Mouse (Mus musculus): ENCODE results near the gene Kctd12. TPM values are rescaled to one million over a fixed set of nuclear protein-coding genes. Genes with fewer than 3 reads are reported as not detected.

Gene Kctd12
- 69.7 and 74.4 TPM in 2 replicates for polyA plus RNA-seq (2014; fragmentation: Nextera tagmentation; extraction: Ambion mirVana)

- DNase-seq (ENCODE audit: low spot score) (peak; percentile 95), ATAC-seq (ENCODE audit: low read depth) (peak; percentile 92)
- H3K27me3 ChIP-seq (replicated peaks; ENCODE audit: control insufficient read depth, insufficient read depth, low read length), result no peaks in the 10 kb centered on the region
- H3K9me3 ChIP-seq (ENCODE audit: control insufficient read depth, low read length), result no peaks in the 10 kb centered on the region
- peak within 1 kb of the TSS; percentile 87 for H3K9ac ChIP-seq (ENCODE audit: low read depth, low read length)
- H3K36me3 ChIP-seq (ENCODE audit: control insufficient read depth, insufficient read depth, low read length), result no peaks in the 10 kb centered on the region
- H3K27ac ChIP-seq (replicated peaks; ENCODE audit: low read depth, low read length), result peak within 1 kb of the TSS; percentile 94
- H3K4me3 ChIP-seq (ENCODE audit: low read depth, low read length), result peak within 1 kb of the TSS; percentile 78
- peak within 1 kb of the TSS; percentile 85 for H3K4me2 ChIP-seq (ENCODE audit: low read depth, low read length)
- 3% methylated on average over 24 of the region's 66 CpGs for WGBS
- H3K4me1 ChIP-seq (ENCODE audit: control insufficient read depth, insufficient read depth, low read length), result peaks cover 17% of the 10 kb centered on the region; the same call in 1 of the 2 replicates
Observed at GRCm38 (mm10) chr14:102982627-102983540, at the start of gene Kctd12. Kctd12 (minus strand) TSS chr14:102982637.

DNA sequence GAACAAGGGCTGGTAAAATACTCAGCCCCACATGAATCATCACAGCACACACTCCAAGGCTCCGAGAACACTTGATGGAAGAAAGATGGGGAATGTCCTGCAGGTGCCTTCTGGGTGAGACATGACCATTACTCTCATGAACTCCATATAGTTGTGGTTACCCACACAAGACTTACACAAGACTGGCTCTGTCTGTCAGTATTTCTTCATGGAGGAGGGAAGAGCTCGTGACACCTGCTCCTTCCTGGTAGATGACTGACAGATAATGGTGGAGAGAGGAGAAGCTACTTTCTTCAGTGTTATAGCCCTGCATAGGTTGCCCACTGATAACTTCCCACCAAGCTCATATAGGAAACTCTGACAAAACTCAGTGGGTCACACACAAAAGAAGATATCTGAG, 46.8 kb upstream of the Kctd12 start:
- H3K9me3 ChIP-seq (ENCODE audit: control insufficient read depth, low read length), result no peaks in the 10 kb centered on the region
- ATAC-seq (ENCODE audit: low read depth) (no peak), DNase-seq (ENCODE audit: low spot score) (no peak)
- no peaks in the 10 kb centered on the region for H3K4me1 ChIP-seq (ENCODE audit: control insufficient read depth, insufficient read depth, low read length)
- no peak overlapping the region for H3K27ac ChIP-seq (replicated peaks; ENCODE audit: low read depth, low read length)
- no peak overlapping the region for H3K4me3 ChIP-seq (ENCODE audit: low read depth, low read length)
- H3K4me2 ChIP-seq (ENCODE audit: low read depth, low read length), result no peak overlapping the region
- H3K27me3 ChIP-seq (replicated peaks; ENCODE audit: control insufficient read depth, insufficient read depth, low read length), result no peaks in the 10 kb centered on the region
- no peaks in the 10 kb centered on the region for H3K36me3 ChIP-seq (ENCODE audit: control insufficient read depth, insufficient read depth, low read length)
- H3K9ac ChIP-seq (ENCODE audit: low read depth, low read length), result no peak overlapping the region
- 75% methylated on average over 2 of the region's 2 CpGs for WGBS

DNA sequence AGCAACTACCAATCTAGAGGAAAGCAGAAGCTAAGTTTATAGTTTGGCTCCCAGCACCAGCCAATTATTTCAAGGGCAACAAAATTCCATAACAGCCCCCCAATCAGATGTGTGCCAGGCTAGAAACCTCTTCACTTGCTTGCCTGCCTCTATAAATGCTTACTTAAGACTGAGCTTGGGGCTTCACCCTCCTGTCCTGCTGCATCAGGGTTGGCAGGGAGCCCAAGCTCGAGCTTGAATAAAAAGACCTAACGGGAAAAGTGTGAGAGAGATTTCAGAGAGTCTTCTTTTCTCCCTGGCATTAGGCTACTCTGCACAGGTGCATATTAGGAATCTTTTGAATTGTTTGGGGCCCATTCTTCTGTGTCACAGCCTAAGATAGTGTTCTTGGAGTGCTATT, 37.6 kb upstream of the Kctd12 start:
- Histone ChIP-seq H3K9me3 (ENCODE audit: control insufficient read depth, low read length) (no peaks in the 10 kb centered on the region), H3K36me3 (ENCODE audit: control insufficient read depth, insufficient read depth, low read length) (no peaks in the 10 kb centered on the region), H3K4me3 (ENCODE audit: low read depth, low read length) (no peak overlapping the region), H3K27ac (replicated peaks; ENCODE audit: low read depth, low read length) (no peak overlapping the region), H3K27me3 (replicated peaks; ENCODE audit: control insufficient read depth, insufficient read depth, low read length) (no peaks in the 10 kb centered on the region), H3K9ac (ENCODE audit: low read depth, low read length) (no peak overlapping the region), H3K4me2 (ENCODE audit: low read depth, low read length) (no peak overlapping the region), H3K4me1 (ENCODE audit: control insufficient read depth, insufficient read depth, low read length) (no peaks in the 10 kb centered on the region)
- WGBS, result 50% methylated on average over 2 of the region's 2 CpGs
- ATAC-seq (ENCODE audit: low read depth), result no peak
- DNase-seq (ENCODE audit: low spot score), result peak; percentile 23

GRCm38 (mm10) chr14:103017009-103017408, 34.6 kb upstream of the Kctd12 start:
- 68% methylated on average over 5 of the region's 5 CpGs for WGBS
- no peaks in the 10 kb centered on the region for H3K27me3 ChIP-seq (replicated peaks; ENCODE audit: control insufficient read depth, insufficient read depth, low read length)
- H3K9me3 ChIP-seq (ENCODE audit: control insufficient read depth, low read length), result no peaks in the 10 kb centered on the region
- ATAC-seq (ENCODE audit: low read depth) (no peak), DNase-seq (ENCODE audit: low spot score) (no peak)
- H3K4me2 ChIP-seq (ENCODE audit: low read depth, low read length), result no peak overlapping the region
- no peak overlapping the region for H3K9ac ChIP-seq (ENCODE audit: low read depth, low read length)
- H3K4me1 ChIP-seq (ENCODE audit: control insufficient read depth, insufficient read depth, low read length), result no peaks in the 10 kb centered on the region
- no peak overlapping the region for H3K27ac ChIP-seq (replicated peaks; ENCODE audit: low read depth, low read length)
- no peaks in the 10 kb centered on the region for H3K36me3 ChIP-seq (ENCODE audit: control insufficient read depth, insufficient read depth, low read length)
- no peak overlapping the region for H3K4me3 ChIP-seq (ENCODE audit: low read depth, low read length)

DNA sequence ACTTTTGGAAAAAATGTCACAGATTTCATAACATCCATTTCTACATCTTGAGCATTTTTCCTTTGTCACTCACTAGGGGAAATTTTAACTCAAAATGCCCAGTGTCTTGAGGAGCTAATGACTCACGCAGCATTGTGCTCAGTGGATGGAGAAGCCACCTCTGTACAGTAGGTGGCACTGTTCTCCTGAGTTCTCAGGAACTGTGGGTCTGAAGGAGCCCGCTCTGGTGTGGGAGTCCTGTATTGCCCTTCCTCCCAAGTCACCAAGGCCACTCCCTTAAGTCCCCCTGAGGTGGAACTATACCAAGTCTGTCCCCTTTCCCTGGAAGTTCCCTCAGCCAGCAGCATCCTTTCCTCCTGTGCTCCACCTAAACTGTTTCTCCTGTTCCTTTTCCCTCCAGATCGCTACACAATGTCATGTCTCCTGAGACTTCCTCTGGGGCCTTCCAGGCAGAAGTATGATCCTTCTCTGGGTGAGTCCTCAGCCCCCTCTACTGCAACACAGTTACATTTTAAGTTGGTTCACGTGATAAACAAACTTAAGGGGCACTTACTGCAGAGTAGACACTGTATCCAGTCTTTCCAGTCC, 30.2 kb upstream of the Kctd12 start:
- WGBS, result 30% methylated on average over 4 of the region's 4 CpGs
- Histone ChIP-seq H3K4me1 (ENCODE audit: control insufficient read depth, insufficient read depth, low read length) (no peaks in the 10 kb centered on the region), H3K9me3 (ENCODE audit: control insufficient read depth, low read length) (no peaks in the 10 kb centered on the region), H3K36me3 (ENCODE audit: control insufficient read depth, insufficient read depth, low read length) (no peaks in the 10 kb centered on the region), H3K4me3 (ENCODE audit: low read depth, low read length) (no peak overlapping the region), H3K27me3 (replicated peaks; ENCODE audit: control insufficient read depth, insufficient read depth, low read length) (no peaks in the 10 kb centered on the region), H3K27ac (replicated peaks; ENCODE audit: low read depth, low read length) (no peak overlapping the region), H3K9ac (ENCODE audit: low read depth, low read length) (no peak overlapping the region), H3K4me2 (ENCODE audit: low read depth, low read length) (no peak overlapping the region)
- peak; percentile 85 for DNase-seq (ENCODE audit: low spot score)
- ATAC-seq (ENCODE audit: low read depth), result peak; percentile 91

GRCm38 (mm10) chr14:103011782-103012181, 29.3 kb upstream of the Kctd12 start:
- no peaks in the 10 kb centered on the region for H3K27me3 ChIP-seq (replicated peaks; ENCODE audit: control insufficient read depth, insufficient read depth, low read length)

GRCm38 (mm10) chr14:103007737-103008136, 25.3 kb upstream of the Kctd12 start:
- Histone ChIP-seq H3K4me2 (ENCODE audit: low read depth, low read length) (no peak overlapping the region), H3K9ac (ENCODE audit: low read depth, low read length) (no peak overlapping the region), H3K9me3 (ENCODE audit: control insufficient read depth, low read length) (peaks cover 3% of the 10 kb centered on the region; the same call in 1 of the 2 replicates), H3K4me3 (ENCODE audit: low read depth, low read length) (no peak overlapping the region), H3K27me3 (replicated peaks; ENCODE audit: control insufficient read depth, insufficient read depth, low read length) (no peaks in the 10 kb centered on the region), H3K4me1 (ENCODE audit: control insufficient read depth, insufficient read depth, low read length) (no peaks in the 10 kb centered on the region), H3K36me3 (ENCODE audit: control insufficient read depth, insufficient read depth, low read length) (no peaks in the 10 kb centered on the region), H3K27ac (replicated peaks; ENCODE audit: low read depth, low read length) (no peak overlapping the region)
- DNase-seq (ENCODE audit: low spot score), result no peak
- WGBS, result 77% methylated on average over 4 of the region's 4 CpGs
- ATAC-seq (ENCODE audit: low read depth), result no peak

More at GRCm38 (mm10) chr14:103011782-103012181, 29.3 kb upstream of the Kctd12 start:
- ATAC-seq (ENCODE audit: low read depth) (no peak), DNase-seq (ENCODE audit: low spot score) (peak; percentile 40)
- no peaks in the 10 kb centered on the region for H3K4me1 ChIP-seq (ENCODE audit: control insufficient read depth, insufficient read depth, low read length)
- no peak overlapping the region for H3K27ac ChIP-seq (replicated peaks; ENCODE audit: low read depth, low read length)
- no peaks in the 10 kb centered on the region for H3K36me3 ChIP-seq (ENCODE audit: control insufficient read depth, insufficient read depth, low read length)
- 29% methylated on average over 5 of the region's 5 CpGs for WGBS
- no peak overlapping the region for H3K4me2 ChIP-seq (ENCODE audit: low read depth, low read length)
- no peak overlapping the region for H3K4me3 ChIP-seq (ENCODE audit: low read depth, low read length)
- no peaks in the 10 kb centered on the region for H3K9me3 ChIP-seq (ENCODE audit: control insufficient read depth, low read length)
- no peak overlapping the region for H3K9ac ChIP-seq (ENCODE audit: low read depth, low read length)

- H3K27me3 ChIP-seq (replicated peaks; ENCODE audit: control insufficient read depth, insufficient read depth, low read length), result peaks cover 4% of the 10 kb centered on the region; the same call in 1 of the 2 replicates
- H3K27ac ChIP-seq (replicated peaks; ENCODE audit: low read depth, low read length), result no peak overlapping the region
- H3K4me2 ChIP-seq (ENCODE audit: low read depth, low read length), result no peak overlapping the region
- H3K36me3 ChIP-seq (ENCODE audit: control insufficient read depth, insufficient read depth, low read length), result no peaks in the 10 kb centered on the region
- no peak overlapping the region for H3K9ac ChIP-seq (ENCODE audit: low read depth, low read length)
- ATAC-seq (ENCODE audit: low read depth), result peak; percentile 74; the same call in 1 of the 2 replicates
- H3K4me3 ChIP-seq (ENCODE audit: low read depth, low read length), result no peak overlapping the region
- H3K4me1 ChIP-seq (ENCODE audit: control insufficient read depth, insufficient read depth, low read length), result peaks cover 4% of the 10 kb centered on the region
- no peaks in the 10 kb centered on the region for H3K9me3 ChIP-seq (ENCODE audit: control insufficient read depth, low read length)
- peak; percentile 89 for DNase-seq (ENCODE audit: low spot score)
- WGBS, result 22% methylated on average over 6 of the region's 6 CpGs
Observed at GRCm38 (mm10) chr14:102994662-102995561, 12.5 kb upstream of the Kctd12 start.

Measured in embryonic facial prominence, embryonic 14.5 days (tissue).